Mouse (Mus musculus) CH12.LX (cell line): ENCODE results near the gene Glb1. TPM values are rescaled to one million over a fixed set of nuclear protein-coding genes. Genes with fewer than 3 reads are reported as not detected.

ENCODE experiments used
- DNase-seq: peaks from one replicate; pipeline ENCODE4 v3.0.0-alpha.2; 2013; ENCODE audit errors: extremely low read depth
- H3K27ac ChIP-seq: 2 replicates; pipeline ENCODE4 v1.5.1; 2012; ENCODE audit warnings: low read depth, mild to moderate bottlenecking, control low read depth, moderate library complexity; ENCODE audit not compliant: insufficient read depth
- H3K27me3 ChIP-seq: replicated peaks from 2 replicates; pipeline ENCODE3; 2012; ENCODE audit warnings: inconsistent platforms
- H3K36me3 ChIP-seq, 2 experiments: replicated peaks in 1 of 2; 2 replicates each; pipeline versions ENCODE3 to v1.6.1; 2012; ENCODE audit warnings: inconsistent platforms in 1 of 2, low read length in 1 of 2, mild to moderate bottlenecking in 1 of 2, mixed read lengths in 1 of 2, moderate library complexity in 1 of 2; ENCODE audit not compliant: control insufficient read depth in 1 of 2, insufficient read depth in 1 of 2
- H3K4me1 ChIP-seq, 2 experiments: 2 replicates each; pipeline ENCODE4 v1.6.1; 2012; ENCODE audit warnings: inconsistent platforms in 1 of 2, moderate library complexity in 1 of 2; ENCODE audit not compliant: insufficient read depth in 2 of 2, control insufficient read depth in 1 of 2
- H3K4me2 ChIP-seq: 2 replicates; pipeline ENCODE4 v1.6.1; 2012; ENCODE audit warnings: low read depth, mild to moderate bottlenecking, control low read depth; ENCODE audit not compliant: poor library complexity, insufficient read depth, severe bottlenecking
- H3K4me3 ChIP-seq, 3 experiments: fragments of 150-350 bp in 1 of 3; sonication (generic) in 1 of 3; replicated peaks in 1 of 3; 2 replicates each; pipeline versions ENCODE3 to v1.5.1; 2011 to 2012; ENCODE audit warnings: low read depth in 2 of 3, low read length in 2 of 3, mild to moderate bottlenecking in 2 of 3, moderate library complexity in 2 of 3, control low read depth in 1 of 3, improper control_type of control experiment in 1 of 3, inconsistent platforms in 1 of 3, mixed read lengths in 1 of 3; ENCODE audit not compliant: poor library complexity in 1 of 3
- H3K79me2 ChIP-seq: replicated peaks from 2 replicates; pipeline ENCODE4 v1.6.1; 2012; ENCODE audit warnings: mild to moderate bottlenecking, moderate library complexity; ENCODE audit not compliant: control insufficient read depth, poor library complexity, insufficient read depth, severe bottlenecking; ENCODE audit errors: extremely low read depth
- H3K9ac ChIP-seq: 2 replicates; pipeline ENCODE4 v1.6.1; 2012; ENCODE audit warnings: low read depth, mild to moderate bottlenecking, control low read depth, moderate library complexity; ENCODE audit not compliant: insufficient read depth
- H3K9me3 ChIP-seq: replicated peaks from 2 replicates; pipeline ENCODE3; 2012; ENCODE audit warnings: low read length, inconsistent platforms, mixed read lengths
- CHD1 ChIP-seq: IDR thresholded peaks from 2 replicates; pipeline ENCODE4 v1.6.1; 2012; ENCODE audit warnings: low read depth, low read length, improper control_type of control experiment, inconsistent platforms
- CHD2 ChIP-seq: IDR thresholded peaks from 2 replicates; pipeline ENCODE4 v1.6.1; 2011; ENCODE audit warnings: low read length, improper control_type of control experiment
- E2F4 ChIP-seq: IDR thresholded peaks from 2 replicates; pipeline ENCODE4 v1.6.1; 2011; ENCODE audit warnings: low read depth, low read length, improper control_type of control experiment; ENCODE audit not compliant: insufficient replicate concordance
- ELF1 ChIP-seq: IDR thresholded peaks from 2 replicates; pipeline ENCODE4 v1.6.1; 2014; ENCODE audit warnings: low read depth, mild to moderate bottlenecking, inconsistent platforms, low read length, improper control_type of control experiment
- EP300 ChIP-seq: IDR thresholded peaks from 2 replicates; pipeline ENCODE4 v1.6.1; 2011; ENCODE audit warnings: low read length, improper control_type of control experiment
- IRF4 ChIP-seq: IDR thresholded peaks from 2 replicates; pipeline ENCODE4 v1.6.1; 2014; ENCODE audit warnings: low read depth, mild to moderate bottlenecking, inconsistent platforms, low read length, improper control_type of control experiment
- JUND ChIP-seq: conservative IDR thresholded peaks from 2 replicates; pipeline ENCODE4 v1.6.1; 2011; ENCODE audit warnings: low read depth, low read length, improper control_type of control experiment
- KAT2A ChIP-seq: IDR thresholded peaks from 2 replicates; pipeline ENCODE4 v1.6.1; 2012; ENCODE audit warnings: low read length, improper control_type of control experiment, inconsistent platforms; ENCODE audit not compliant: insufficient replicate concordance
- MAX ChIP-seq: IDR thresholded peaks from 2 replicates; pipeline ENCODE4 v1.6.1; 2011; ENCODE audit warnings: low read length, improper control_type of control experiment
- MAZ ChIP-seq: IDR thresholded peaks from 2 replicates; pipeline ENCODE4 v1.6.1; 2012; ENCODE audit warnings: low read depth, mild to moderate bottlenecking, inconsistent platforms, low read length, improper control_type of control experiment, moderate library complexity
- NRF1 ChIP-seq: IDR thresholded peaks from 2 replicates; pipeline ENCODE4 v1.6.1; 2014; ENCODE audit warnings: low read depth, mild to moderate bottlenecking, inconsistent platforms, low read length, improper control_type of control experiment, moderate library complexity
- PAX5 ChIP-seq: IDR thresholded peaks from 2 replicates; pipeline ENCODE4 v1.6.1; 2012; ENCODE audit warnings: low read length, inconsistent platforms, mixed read lengths
- POLR2AphosphoS2 ChIP-seq: IDR thresholded peaks from 2 replicates; pipeline ENCODE4 v1.6.1; 2011; ENCODE audit warnings: low read depth, low read length, improper control_type of control experiment
- RAD21 ChIP-seq: IDR thresholded peaks from 2 replicates; pipeline ENCODE4 v1.6.1; 2011; ENCODE audit warnings: low read depth, mild to moderate bottlenecking, low read length, improper control_type of control experiment, moderate library complexity
- RCOR1 ChIP-seq: conservative IDR thresholded peaks from 2 replicates; pipeline ENCODE4 v1.6.1; 2012; ENCODE audit warnings: low read depth, mild to moderate bottlenecking, inconsistent platforms, low read length, improper control_type of control experiment
- SMC3 ChIP-seq: IDR thresholded peaks from 2 replicates; pipeline ENCODE4 v1.6.1; 2011; ENCODE audit warnings: low read depth, low read length, improper control_type of control experiment
- TCF12 ChIP-seq: IDR thresholded peaks from 2 replicates; pipeline ENCODE4 v1.6.1; 2014; ENCODE audit warnings: low read depth, mild to moderate bottlenecking, inconsistent platforms, low read length, improper control_type of control experiment
- UBTF ChIP-seq: IDR thresholded peaks from 2 replicates; pipeline ENCODE4 v1.6.1; 2012; ENCODE audit warnings: low read depth, mild to moderate bottlenecking, inconsistent platforms, low read length, improper control_type of control experiment, moderate library complexity
- USF1 ChIP-seq: IDR thresholded peaks from 2 replicates; pipeline ENCODE4 v1.6.1; 2014; ENCODE audit warnings: low read depth, mild to moderate bottlenecking, inconsistent platforms, low read length, improper control_type of control experiment
- USF2 ChIP-seq: conservative IDR thresholded peaks from 2 replicates; pipeline ENCODE4 v1.6.1; 2011; ENCODE audit warnings: low read depth, low read length, improper control_type of control experiment
- ZC3H11A ChIP-seq: IDR thresholded peaks from 2 replicates; pipeline ENCODE4 v1.6.1; 2012; ENCODE audit warnings: low read depth, mild to moderate bottlenecking, inconsistent platforms, low read length, improper control_type of control experiment
- ZKSCAN1 ChIP-seq: IDR thresholded peaks from 2 replicates; pipeline ENCODE4 v1.6.1; 2012; ENCODE audit warnings: low read depth, inconsistent platforms, low read length, improper control_type of control experiment, borderline replicate concordance
- ZMIZ1 ChIP-seq: IDR thresholded peaks from 2 replicates; pipeline ENCODE4 v1.6.1; 2012; ENCODE audit warnings: low read depth, mild to moderate bottlenecking, inconsistent platforms, low read length, improper control_type of control experiment
- dilution Hi-C: fragments of 300-500 bp; cut with MboI; formaldehyde crosslinking; loops from 2 replicates; pipeline ENCODE4 v1.14.3; 2020; ENCODE audit warnings: low sequenced_read_pairs; ENCODE audit not compliant: extremely low pct_unique_long_range_greater_than_20kb, extremely low pct_ligation_motif_present
- in situ Hi-C: fragments of 300-500 bp; cut with MboI; formaldehyde crosslinking; loops from 3 replicates; pipeline ENCODE4 v1.14.3; 2019; ENCODE audit warnings: low sequenced_read_pairs, low pct_ligation_motif_present, low pct_unique_long_range_greater_than_20kb, mixed read lengths
- polyA plus RNA-seq: library from polyadenylated mRNA; unstranded; fragments of >175 nt; gene quantifications from 2 replicates; pipeline ENCODE4 v1.2.1, GENCODE M21; 2012; ENCODE audit warnings: low read depth; ENCODE audit not compliant: insufficient read length
- total RNA-seq, 2 experiments: library from RNA; depleted of rRNA; stranded (reverse); fragments of 300-350 nt in 1 of 2; fragments of >200 nt in 1 of 2; gene quantifications; 2 replicates each; pipeline ENCODE4 v1.2.3; 2012 to 2014

The Glb1 gene
- total and polyA plus RNA-seq, 3 experiments: 25.7 to 40.7 (median 35.4) TPM

GRCm38 (mm10) chr9:114480940-114481339, 80.1 kb downstream of the Glb1 start:
- DNase-seq: no peak
- H3K79me2 ChIP-seq: no peaks in the 10 kb centered on the region
- H3K9ac ChIP-seq: no peak overlapping the region
- H3K27me3 ChIP-seq: no peaks in the 10 kb centered on the region
- no peak overlapping the region for H3K4me3 ChIP-seq
- in situ Hi-C loops: loop anchor here (25.0 kb wide), 1 partner anchor 169 kb away; no protein-coding TSS in a partner anchor
- no peak overlapping the region for H3K27ac ChIP-seq
- H3K36me3 ChIP-seq: peaks cover 0 to 17% of the 10 kb centered on the region in 2 experiments
- dilution Hi-C loops: no loop called here
- no peak overlapping the region for H3K4me2 ChIP-seq
- H3K4me1 ChIP-seq: peaks cover 19 to 47% of the 10 kb centered on the region in 2 experiments
- no peaks in the 10 kb centered on the region for H3K9me3 ChIP-seq
- TF ChIP-seq USF2: no peak
- no peak for TF ChIP-seq ZMIZ1
- TF ChIP-seq ZKSCAN1: no peak
- no peak for TF ChIP-seq PAX5
- no peak for TF ChIP-seq IRF4
- TF ChIP-seq E2F4: no peak
- no peak for TF ChIP-seq ZC3H11A
- no peak for TF ChIP-seq JUND

GRCm38 (mm10) chr9:114484771-114485170, 83.9 kb downstream of the Glb1 start:
- TF ChIP-seq KAT2A: no peak
- TF ChIP-seq USF1: no peak
- TF ChIP-seq ELF1: no peak
- no peak for TF ChIP-seq CHD1
- TF ChIP-seq CHD2: no peak
- TF ChIP-seq IRF4: no peak
- no peak for TF ChIP-seq JUND
- TF ChIP-seq TCF12: no peak
- no peak for TF ChIP-seq SMC3
- TF ChIP-seq UBTF: no peak
- TF ChIP-seq MAX: no peak
- no peak for TF ChIP-seq POLR2AphosphoS2
- TF ChIP-seq ZC3H11A: no peak
- TF ChIP-seq USF2: no peak
- no peak for TF ChIP-seq RCOR1
- no peak for TF ChIP-seq EP300
- no peak for TF ChIP-seq NRF1
- TF ChIP-seq MAZ: no peak
- no peak for TF ChIP-seq ZMIZ1
- no peak for TF ChIP-seq RAD21
- no peaks in the 10 kb centered on the region for H3K27me3 ChIP-seq
- no peak overlapping the region for H3K4me3 ChIP-seq
- H3K27ac ChIP-seq: no peak overlapping the region
- in situ Hi-C loops: loop anchor here (25.0 kb wide), 1 partner anchor 172 kb away; no protein-coding TSS in a partner anchor
- no peaks in the 10 kb centered on the region for H3K79me2 ChIP-seq
- H3K36me3 ChIP-seq: peaks cover 0 to 2% of the 10 kb centered on the region in 2 experiments
- peaks cover 15 to 30% of the 10 kb centered on the region in 2 experiments for H3K4me1 ChIP-seq
- H3K4me2 ChIP-seq: no peak overlapping the region
- DNase-seq: no peak
- dilution Hi-C loops: no loop called here
- H3K9me3 ChIP-seq: peaks cover 3% of the 10 kb centered on the region
- H3K9ac ChIP-seq: no peak overlapping the region
